Mouse (Mus musculus): Measurements from ENCODE around the gene Osbpl6.

Gene Osbpl6

GRCm38 (mm10) chr2:76548171-76548570 is 141.9 kb downstream of the Osbpl6 start:
- in situ Hi-C loops (cut with MboI; ENCODE audit: unreplicated experiment in 2 of 2) = no loop called here

- in situ Hi-C loops (cut with MboI; ENCODE audit: unreplicated experiment in 2 of 2) = no loop called here
Measured at GRCm38 (mm10) chr2:76548836-76549235, 142.5 kb downstream of the Osbpl6 start.

GRCm38 (mm10) chr2:76549316-76549715 is 143.0 kb downstream of the Osbpl6 start:
- in situ Hi-C loops (cut with MboI; ENCODE audit: unreplicated experiment in 2 of 2) = no loop called here

- in situ Hi-C loops (cut with MboI; ENCODE audit: unreplicated experiment in 2 of 2) = no loop called here
Measured at GRCm38 (mm10) chr2:76555852-76556558, 149.7 kb downstream of the Osbpl6 start.

- in situ Hi-C loops (cut with MboI; ENCODE audit: unreplicated experiment in 2 of 2) = no loop called here
Measured at GRCm38 (mm10) chr2:76560146-76560545, 153.8 kb downstream of the Osbpl6 start.

- in situ Hi-C loops (cut with MboI; ENCODE audit: unreplicated experiment in 2 of 2) = no loop called here
Measured at GRCm38 (mm10) chr2:76563862-76564261, 157.6 kb downstream of the Osbpl6 start.

GRCm38 (mm10) chr2:76566933-76567551 is 160.7 kb downstream of the Osbpl6 start:
- in situ Hi-C loops (cut with MboI; ENCODE audit: unreplicated experiment in 2 of 2) = no loop called here

GRCm38 (mm10) chr2:76571543-76571942 is 165.2 kb downstream of the Osbpl6 start:
- in situ Hi-C loops (cut with MboI; ENCODE audit: unreplicated experiment in 2 of 2) = no loop called here

- in situ Hi-C loops (cut with MboI; ENCODE audit: unreplicated experiment in 2 of 2) = no loop called here
Measured at GRCm38 (mm10) chr2:76578911-76579310, 172.6 kb downstream of the Osbpl6 start.

- in situ Hi-C loops (cut with MboI; ENCODE audit: unreplicated experiment in 2 of 2) = no loop called here
Measured at GRCm38 (mm10) chr2:76585090-76585489, 178.8 kb downstream of the Osbpl6 start.

- in situ Hi-C loops (cut with MboI; ENCODE audit: unreplicated experiment in 2 of 2) = no loop called here
Measured at GRCm38 (mm10) chr2:76586906-76587305, 180.6 kb downstream of the Osbpl6 start.

- in situ Hi-C loops (cut with MboI; ENCODE audit: unreplicated experiment in 2 of 2) = no loop called here
Measured at GRCm38 (mm10) chr2:76590221-76590620, 183.9 kb downstream of the Osbpl6 start.

- in situ Hi-C loops (cut with MboI; ENCODE audit: unreplicated experiment in 2 of 2) = no loop called here
Measured at GRCm38 (mm10) chr2:76592401-76592924, 186.2 kb downstream of the Osbpl6 start.

GRCm38 (mm10) chr2:76597521-76597920 is 191.2 kb downstream of the Osbpl6 start:
- in situ Hi-C loops (cut with MboI; ENCODE audit: unreplicated experiment in 2 of 2) = no loop called here

GRCm38 (mm10) chr2:76599214-76599613 is 192.9 kb downstream of the Osbpl6 start:
- in situ Hi-C loops (cut with MboI; ENCODE audit: unreplicated experiment in 2 of 2) = no loop called here

- in situ Hi-C loops (cut with MboI; ENCODE audit: unreplicated experiment in 2 of 2) = no loop called here
Measured at GRCm38 (mm10) chr2:76602256-76602655, 195.9 kb downstream of the Osbpl6 start.

GRCm38 (mm10) chr2:76606704-76607103 is 200.4 kb downstream of the Osbpl6 start:
- in situ Hi-C loops (cut with MboI; ENCODE audit: unreplicated experiment in 2 of 2) = no loop called here

- in situ Hi-C loops (cut with MboI; ENCODE audit: unreplicated experiment in 2 of 2) = no loop called here
Measured at GRCm38 (mm10) chr2:76610326-76611104, 204.2 kb downstream of the Osbpl6 start.

GRCm38 (mm10) chr2:76611996-76612395 is 205.7 kb downstream of the Osbpl6 start:
- in situ Hi-C loops (cut with MboI; ENCODE audit: unreplicated experiment in 2 of 2) = no loop called here

- in situ Hi-C loops (cut with MboI; ENCODE audit: unreplicated experiment in 2 of 2) = no loop called here
Measured at GRCm38 (mm10) chr2:76618078-76618477, 211.8 kb downstream of the Osbpl6 start.

GRCm38 (mm10) chr2:76620188-76620587 is 213.9 kb downstream of the Osbpl6 start:
- in situ Hi-C loops (cut with MboI; ENCODE audit: unreplicated experiment in 2 of 2) = no loop called here
